Mouse (Mus musculus): ENCODE results near the gene Gdpgp1. TPM values are rescaled to one million over a fixed set of nuclear protein-coding genes. Genes with fewer than 3 reads are reported as not detected.

Gene Gdpgp1
- polyA plus RNA-seq (2016; fragmentation: Nextera tagmentation; extraction: Ambion mirVana) = 5.2 and 5.8 TPM in 2 replicates

DNA sequence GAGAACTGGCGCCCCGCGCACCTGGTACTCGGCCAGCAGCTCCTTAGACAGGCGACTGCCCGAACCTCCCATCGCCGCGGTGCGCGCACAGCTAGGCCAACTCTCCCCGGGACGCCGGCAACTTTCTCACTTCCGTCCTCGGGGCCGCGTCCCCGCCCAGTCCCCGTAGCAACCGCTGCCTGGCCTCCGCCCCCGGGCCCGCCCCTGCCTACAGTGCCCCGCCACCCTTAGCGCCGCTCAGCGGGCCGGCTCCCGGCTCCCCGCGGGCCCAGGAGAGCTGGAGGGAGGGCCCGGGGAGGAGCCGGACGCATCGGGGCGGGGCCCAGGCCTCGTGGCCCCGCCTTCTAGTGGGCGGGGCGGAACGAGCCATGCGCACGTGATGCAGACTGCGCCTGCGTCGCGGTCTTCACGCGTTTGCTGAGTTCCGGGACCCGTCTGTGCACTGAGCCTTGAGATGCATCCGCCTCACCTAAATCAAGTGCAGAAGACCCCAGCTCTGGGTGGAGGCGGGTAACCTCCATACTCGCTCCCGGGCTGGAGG is at the start of gene Gdpgp1, which contains the start of gene Cib1:
Gdpgp1 (plus strand) TSS at position 377 of the 541 bp plus-strand sequence.
Cib1 (minus strand) TSS at position 325 of the 541 bp plus-strand sequence.
- DNase-seq (ENCODE audit: low spot score) = peak; percentile 98
- under 1% methylated on average over 56 of the region's 56 CpGs for WGBS
- Histone ChIP-seq H3K4me3 (peak within 1 kb of the TSS; percentile 83), H3K27ac (peak within 1 kb of the TSS; percentile 73), H3K4me1 (peaks cover 24% of the 10 kb centered on the region), H3K9me3 (no peaks in the 10 kb centered on the region), H3K36me3 (peaks cover 15% of the 10 kb centered on the region; the same call in 1 of the 2 replicates), H3K27me3 (ENCODE audit: insufficient read depth, poor library complexity, severe bottlenecking) (peaks cover 7% of the 10 kb centered on the region; the same call in 1 of the 2 replicates)

DNA sequence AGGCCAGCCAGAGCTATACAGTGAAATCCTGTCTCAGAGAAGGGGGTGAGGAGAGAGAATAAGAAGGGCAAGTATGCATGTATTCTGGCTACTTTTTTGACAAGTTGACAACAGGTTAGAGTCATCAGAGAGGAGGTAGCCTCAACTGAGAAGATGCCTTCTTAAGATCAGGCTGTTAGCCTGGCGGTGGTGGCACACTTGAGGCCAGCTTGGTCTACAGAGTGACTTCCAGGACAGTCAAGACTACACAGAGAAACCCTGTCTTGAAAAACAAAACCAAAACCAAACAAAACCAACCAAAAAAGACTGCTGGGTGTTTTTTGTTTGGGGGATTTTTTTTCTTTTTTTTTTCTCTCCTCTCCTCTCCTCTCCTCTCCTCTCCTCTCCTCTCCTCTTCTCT is 49.2 kb upstream of the Gdpgp1 start:
- Histone ChIP-seq H3K4me3 (no peak overlapping the region), H3K9me3 (no peaks in the 10 kb centered on the region), H3K4me1 (peaks cover 49% of the 10 kb centered on the region), H3K27ac (no peak overlapping the region), H3K36me3 (no peaks in the 10 kb centered on the region), H3K27me3 (ENCODE audit: insufficient read depth, poor library complexity, severe bottlenecking) (0 out of 2 replicates have a peak, but pooled peaks cover 4% of the 10 kb centered on the region)
- WGBS = 92% methylated on average over 1 of the region's 1 CpGs
- no peak for DNase-seq (ENCODE audit: low spot score)

DNA sequence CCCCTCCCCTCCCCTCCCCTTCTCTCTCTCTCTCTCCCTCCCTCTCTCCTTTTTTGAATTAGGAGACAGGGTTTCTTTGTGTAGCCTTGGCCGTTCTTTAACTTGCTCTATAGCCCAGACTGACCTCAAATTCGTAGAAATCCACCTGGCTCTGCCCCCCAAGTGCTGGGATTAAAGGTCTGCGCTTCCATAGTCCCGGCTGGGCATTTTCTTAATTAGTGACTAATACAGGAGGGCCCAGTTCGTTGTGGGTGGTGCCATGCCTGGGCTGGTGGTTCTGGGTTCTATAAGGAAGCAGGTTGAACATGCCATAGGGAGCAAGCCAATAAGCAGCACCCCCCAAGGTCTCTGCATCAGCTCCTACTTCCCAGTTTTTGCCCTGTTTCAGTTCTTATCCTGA is 48.7 kb upstream of the Gdpgp1 start:
- Histone ChIP-seq H3K36me3 (no peaks in the 10 kb centered on the region), H3K4me3 (no peak overlapping the region), H3K4me1 (peaks cover 48% of the 10 kb centered on the region), H3K27ac (no peak overlapping the region), H3K27me3 (ENCODE audit: insufficient read depth, poor library complexity, severe bottlenecking) (no peaks in the 10 kb centered on the region), H3K9me3 (no peaks in the 10 kb centered on the region)
- whole genome bisulfite sequencing = 78% methylated on average over 5 of the region's 5 CpGs
- DNase-seq (ENCODE audit: low spot score) = no peak

DNA sequence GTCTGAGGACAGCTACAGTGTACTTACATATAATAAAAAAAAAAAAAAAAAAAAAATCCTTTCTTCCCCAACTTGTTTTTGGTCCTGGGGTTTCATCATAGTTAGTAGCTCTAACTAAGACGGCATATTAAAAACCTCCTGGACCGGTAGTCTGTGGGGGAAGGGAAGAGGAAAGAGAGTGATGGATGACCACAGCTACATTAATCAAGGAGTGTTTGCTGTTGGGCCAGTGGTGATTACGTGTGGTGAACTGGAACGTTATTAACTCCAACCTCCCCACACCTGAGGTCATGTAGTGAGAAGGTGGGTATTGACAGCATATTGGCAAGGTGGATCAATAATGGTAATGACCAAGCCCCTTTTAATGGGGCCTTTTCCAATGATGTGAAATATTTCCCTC is 48.1 kb upstream of the Gdpgp1 start:
- Histone ChIP-seq H3K27me3 (ENCODE audit: insufficient read depth, poor library complexity, severe bottlenecking) (no peaks in the 10 kb centered on the region), H3K36me3 (no peaks in the 10 kb centered on the region), H3K4me3 (no peak overlapping the region), H3K4me1 (peaks cover 54% of the 10 kb centered on the region), H3K27ac (no peak overlapping the region; the same call in 1 of the 2 replicates), H3K9me3 (no peaks in the 10 kb centered on the region)
- 73% methylated on average over 4 of the region's 4 CpGs for WGBS
- no peak for DNase-seq (ENCODE audit: low spot score)

DNA sequence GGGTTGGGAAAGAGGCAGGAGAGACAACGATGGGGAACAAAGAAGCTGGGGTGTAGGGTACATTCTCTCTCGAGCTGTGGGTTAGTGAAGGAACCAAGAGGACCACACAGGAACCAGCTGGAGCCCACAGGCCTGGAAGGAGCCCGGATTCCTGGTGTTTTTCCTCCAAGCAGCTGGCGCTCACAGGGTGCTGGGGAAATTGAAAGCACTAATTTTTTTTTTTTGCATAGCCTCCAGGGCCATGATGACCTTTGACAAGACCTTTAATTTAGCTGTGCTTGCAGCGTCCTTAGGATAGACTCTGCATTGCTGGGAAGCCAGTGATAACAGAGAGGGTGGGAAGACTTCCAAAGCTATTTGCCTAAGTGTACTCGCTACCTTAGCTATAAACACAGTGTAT is 47.7 kb upstream of the Gdpgp1 start:
- Histone ChIP-seq H3K4me1 (peaks cover 56% of the 10 kb centered on the region), H3K27me3 (ENCODE audit: insufficient read depth, poor library complexity, severe bottlenecking) (no peaks in the 10 kb centered on the region), H3K36me3 (no peaks in the 10 kb centered on the region), H3K4me3 (0 out of 2 replicates have a peak overlapping the region, but pooled peaks have one; percentile 0), H3K27ac (peak overlapping the region; percentile 95), H3K9me3 (no peaks in the 10 kb centered on the region)
- WGBS = 64% methylated on average over 6 of the region's 6 CpGs
- DNase-seq (ENCODE audit: low spot score) = no peak

DNA sequence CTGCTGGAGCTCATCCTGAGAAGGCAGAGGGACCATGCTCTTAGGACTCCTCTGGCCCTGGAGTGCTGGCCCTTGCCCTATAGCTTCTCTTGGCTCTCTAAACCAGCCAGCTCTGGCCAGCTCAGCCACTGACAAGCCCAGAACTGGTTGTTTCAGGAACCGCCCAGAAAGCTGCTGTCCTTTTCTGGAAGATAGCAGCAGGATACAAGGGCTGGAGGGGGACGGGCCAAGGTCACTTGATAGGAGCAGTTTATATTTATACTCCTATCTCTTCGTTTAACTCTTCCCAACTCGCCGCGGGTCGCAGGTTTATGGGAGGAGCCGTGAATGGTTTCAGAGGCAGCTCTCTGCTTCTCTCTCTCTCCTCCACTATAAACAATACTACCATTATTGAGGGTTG is 46.6 kb upstream of the Gdpgp1 start:
- peaks cover 59% of the 10 kb centered on the region for H3K4me1 ChIP-seq
- no peaks in the 10 kb centered on the region for H3K27me3 ChIP-seq (ENCODE audit: insufficient read depth, poor library complexity, severe bottlenecking)
- DNase-seq (ENCODE audit: low spot score) = peak; percentile 94
- H3K36me3 ChIP-seq = no peaks in the 10 kb centered on the region
- H3K4me3 ChIP-seq = peak overlapping the region; percentile 66
- peak overlapping the region; percentile 95 for H3K27ac ChIP-seq
- no peaks in the 10 kb centered on the region for H3K9me3 ChIP-seq
- 4% methylated on average over 8 of the region's 8 CpGs for WGBS

DNA sequence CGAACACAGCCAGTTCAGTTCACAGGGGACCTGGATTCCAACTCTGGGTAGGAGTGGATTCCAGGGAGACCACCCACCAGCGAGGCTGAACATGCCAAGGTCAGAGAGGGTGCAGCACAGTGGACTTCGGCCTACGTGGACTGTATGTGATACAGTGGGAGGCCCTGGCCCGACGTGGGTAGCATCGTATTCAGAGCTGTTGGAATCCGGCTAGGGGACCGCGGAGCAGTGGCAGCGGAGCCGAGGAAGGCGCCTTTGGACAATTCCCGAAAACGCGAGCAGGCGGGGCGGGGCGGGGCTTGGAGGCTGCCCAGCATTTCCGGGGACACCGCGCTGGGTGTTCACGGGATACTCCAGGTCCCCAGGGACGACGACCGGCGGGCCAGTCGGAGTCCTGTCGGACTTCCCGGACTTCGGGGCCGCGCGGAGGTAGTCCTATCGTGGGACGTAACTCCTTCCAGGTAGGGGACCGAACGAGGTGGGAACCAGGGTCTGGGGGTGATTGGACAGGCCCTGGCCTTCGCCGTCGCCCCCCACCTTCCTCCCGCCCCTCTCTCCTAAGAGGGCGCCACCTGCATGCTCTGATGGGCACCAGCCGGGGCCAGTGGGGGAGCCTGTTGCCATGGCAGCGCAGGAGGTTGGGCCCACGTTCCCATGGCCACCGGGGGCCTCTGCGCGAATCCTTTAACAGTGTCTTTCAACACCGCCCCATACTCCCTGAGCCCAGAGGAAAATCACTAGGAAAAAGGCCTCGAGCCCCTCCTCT is 46.0 kb upstream of the Gdpgp1 start, which contains the start of gene Sema4b:
Sema4b (plus strand) TSS at position 311 of the 766 bp plus-strand sequence.
- Histone ChIP-seq H3K4me1 (peaks cover 59% of the 10 kb centered on the region), H3K4me3 (peak within 1 kb of the TSS; percentile 66), H3K9me3 (no peaks in the 10 kb centered on the region), H3K27me3 (ENCODE audit: insufficient read depth, poor library complexity, severe bottlenecking) (no peaks in the 10 kb centered on the region), H3K27ac (peak within 1 kb of the TSS; percentile 95), H3K36me3 (no peaks in the 10 kb centered on the region)
- DNase-seq (ENCODE audit: low spot score) = peak; percentile 95
- WGBS = under 1% methylated on average over 51 of the region's 51 CpGs

DNA sequence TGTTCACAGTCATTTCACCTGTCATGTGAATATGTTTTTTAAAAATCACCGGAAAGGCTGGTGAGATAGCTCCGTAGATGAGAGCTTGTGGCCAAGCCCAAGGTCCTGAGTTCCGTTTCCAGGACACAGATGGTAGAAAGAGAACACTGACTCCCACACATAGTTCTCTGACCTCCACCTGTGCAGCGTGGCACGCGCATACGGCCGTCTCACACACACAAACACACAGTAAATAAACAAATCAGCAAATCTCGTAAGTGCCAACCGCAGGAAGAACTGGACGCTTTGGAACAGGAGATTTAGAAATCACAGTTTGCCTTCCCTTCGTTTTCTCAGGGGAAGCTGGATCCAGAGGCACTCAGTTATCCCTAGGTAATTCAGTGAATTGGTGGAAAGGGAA is 45.2 kb upstream of the Gdpgp1 start:
- Histone ChIP-seq H3K9me3 (no peaks in the 10 kb centered on the region), H3K27me3 (ENCODE audit: insufficient read depth, poor library complexity, severe bottlenecking) (no peaks in the 10 kb centered on the region), H3K36me3 (no peaks in the 10 kb centered on the region), H3K4me1 (peaks cover 61% of the 10 kb centered on the region), H3K4me3 (peak overlapping the region; percentile 66), H3K27ac (peak overlapping the region; percentile 95)
- DNase-seq (ENCODE audit: low spot score) = no peak
- 78% methylated on average over 12 of the region's 12 CpGs for WGBS

DNA sequence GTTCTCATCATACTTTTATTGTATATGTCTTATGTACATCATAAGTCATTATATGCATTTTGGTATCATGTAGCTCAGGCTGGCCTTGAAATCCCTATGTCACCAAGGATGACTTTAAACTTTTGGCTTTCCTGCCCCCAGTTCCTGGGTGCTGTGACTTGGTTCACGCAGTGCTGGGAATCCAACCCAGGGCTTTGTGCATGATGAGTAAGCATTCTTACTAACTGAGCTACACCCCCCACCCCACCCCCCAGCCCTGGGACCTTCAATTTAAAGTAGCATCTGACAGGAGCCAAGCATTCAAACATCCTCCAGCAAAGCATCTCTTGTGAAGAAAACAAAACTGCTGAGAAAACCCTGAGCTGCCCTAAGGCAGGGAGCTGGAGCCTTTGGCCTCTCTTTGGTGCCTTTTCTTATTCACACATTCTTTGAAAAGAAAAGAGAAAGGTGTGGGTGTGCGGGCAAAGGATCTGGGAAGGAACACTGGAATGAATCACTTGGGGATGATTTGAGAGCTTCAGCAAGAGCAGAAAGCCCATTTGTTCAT is 44.0 kb upstream of the Gdpgp1 start:
- no peaks in the 10 kb centered on the region for H3K27me3 ChIP-seq (ENCODE audit: insufficient read depth, poor library complexity, severe bottlenecking)
- H3K4me3 ChIP-seq = no peak overlapping the region
- DNase-seq (ENCODE audit: low spot score) = no peak
- no peak overlapping the region for H3K27ac ChIP-seq
- H3K4me1 ChIP-seq = peaks cover 66% of the 10 kb centered on the region
- H3K36me3 ChIP-seq = no peaks in the 10 kb centered on the region
- 86% methylated on average over 2 of the region's 2 CpGs for WGBS
- no peaks in the 10 kb centered on the region for H3K9me3 ChIP-seq

DNA sequence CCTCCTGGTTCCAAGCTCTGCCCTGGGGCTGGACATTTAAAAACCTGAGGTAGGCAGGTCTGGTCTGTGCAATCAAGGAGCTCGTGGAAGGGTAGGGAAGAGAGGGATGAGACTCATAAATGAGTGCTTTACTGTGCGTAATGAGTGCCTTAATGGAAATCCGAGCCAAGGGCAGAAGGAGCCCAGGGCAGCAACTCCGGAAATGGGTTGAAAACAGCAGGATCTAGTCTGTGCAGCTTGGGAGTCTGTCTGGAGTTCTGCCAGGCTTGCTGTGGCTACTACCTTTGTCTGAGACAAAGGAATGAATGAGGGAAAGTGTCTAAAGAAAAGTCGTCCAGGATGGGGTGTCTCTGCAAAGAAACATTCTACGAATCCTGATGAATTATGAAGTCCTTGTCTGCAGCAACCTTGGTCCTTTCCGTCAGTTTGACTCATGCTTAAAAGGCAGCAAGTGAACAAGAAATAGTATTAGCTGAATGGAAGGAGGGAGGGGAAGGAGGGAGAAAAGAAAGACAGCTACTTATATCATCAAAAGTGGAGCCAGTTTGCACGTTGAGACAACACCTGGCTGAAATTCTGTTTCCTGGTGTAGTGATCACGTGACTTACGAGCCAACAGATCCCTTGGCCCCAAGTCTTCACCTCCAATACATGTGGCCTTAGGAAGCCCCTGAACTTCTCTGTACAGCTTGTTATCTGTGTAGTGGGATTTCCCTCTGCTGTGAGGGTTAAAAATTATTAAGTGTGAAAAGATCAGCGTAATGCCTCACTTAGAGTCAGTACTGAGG is 43.3 kb upstream of the Gdpgp1 start:
- H3K36me3 ChIP-seq = no peaks in the 10 kb centered on the region

DNA sequence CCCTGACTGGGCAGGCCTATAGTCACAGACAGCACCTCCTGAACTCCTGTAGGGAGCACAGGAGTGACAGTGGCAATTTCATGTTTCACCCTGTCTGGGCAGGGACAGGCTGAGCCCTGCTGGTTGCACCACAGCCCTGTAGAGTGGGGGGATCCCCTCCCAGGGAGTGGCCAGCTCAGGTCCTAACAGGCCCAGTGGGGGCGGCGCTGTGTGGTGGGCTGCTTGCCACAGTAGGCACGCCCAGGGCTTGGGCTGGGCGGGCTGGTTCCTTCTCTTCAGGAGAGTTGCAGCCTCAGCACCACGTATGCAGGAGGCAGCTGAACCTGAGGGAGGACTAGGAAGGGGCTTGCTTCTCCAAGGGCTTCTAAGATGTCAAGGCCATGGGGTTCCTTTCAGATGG is 41.2 kb upstream of the Gdpgp1 start:
- Histone ChIP-seq H3K4me1 (peaks cover 51% of the 10 kb centered on the region), H3K4me3 (no peak overlapping the region), H3K36me3 (no peaks in the 10 kb centered on the region), H3K9me3 (no peaks in the 10 kb centered on the region), H3K27me3 (ENCODE audit: insufficient read depth, poor library complexity, severe bottlenecking) (no peaks in the 10 kb centered on the region), H3K27ac (peak overlapping the region; percentile 87)
- DNase-seq (ENCODE audit: low spot score) = no peak
- 40% methylated on average over 5 of the region's 5 CpGs for WGBS

More for the DNA sequence above, 43.3 kb upstream of the Gdpgp1 start:
- no peaks in the 10 kb centered on the region for H3K9me3 ChIP-seq
- H3K27me3 ChIP-seq (ENCODE audit: insufficient read depth, poor library complexity, severe bottlenecking) = no peaks in the 10 kb centered on the region
- DNase-seq (ENCODE audit: low spot score) = no peak
- H3K27ac ChIP-seq = no peak overlapping the region
- H3K4me1 ChIP-seq = peaks cover 70% of the 10 kb centered on the region
- H3K4me3 ChIP-seq = no peak overlapping the region
- 69% methylated on average over 11 of the region's 11 CpGs for WGBS

DNA sequence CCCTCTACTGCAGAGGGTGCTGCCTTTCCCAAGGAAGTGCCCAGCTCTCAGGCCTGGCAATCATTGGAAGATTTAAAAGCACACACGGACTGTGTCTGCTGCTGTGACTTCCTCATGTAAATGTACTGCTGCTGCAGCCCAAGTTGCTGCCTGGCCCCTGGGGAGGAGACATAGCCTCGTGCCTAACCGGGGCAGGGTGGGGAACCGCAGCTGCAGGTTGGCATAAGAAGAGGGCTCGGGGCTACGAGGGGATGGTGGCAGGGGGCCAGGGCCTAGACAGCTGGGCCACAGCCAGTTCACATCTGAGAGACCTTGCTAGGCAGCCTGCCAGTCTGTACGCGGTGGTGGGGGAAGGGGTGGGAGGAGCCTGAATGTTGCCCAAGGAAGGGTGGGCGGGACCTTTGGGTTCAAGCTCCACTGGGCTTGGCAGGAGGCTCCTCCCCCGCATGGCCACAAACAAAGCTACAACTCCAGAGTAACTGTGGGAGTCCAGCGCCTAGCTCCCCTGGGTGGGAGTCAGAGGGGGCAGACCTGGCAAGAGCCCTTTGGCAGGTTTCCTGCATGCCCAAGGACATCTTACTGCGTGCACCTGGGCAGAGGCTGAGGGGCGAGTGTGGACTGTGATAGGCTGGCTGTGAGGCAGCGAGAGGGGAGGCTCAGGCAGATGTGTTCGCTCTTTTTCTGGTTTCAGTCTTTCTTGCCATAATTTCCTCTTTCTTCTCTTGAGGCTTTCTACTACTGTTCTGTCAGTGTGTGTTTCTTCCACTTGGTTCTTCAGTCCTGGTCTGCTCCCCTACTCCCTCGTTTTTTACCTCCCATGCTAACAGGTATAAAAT is 40.2 kb upstream of the Gdpgp1 start:
- H3K36me3 ChIP-seq = no peaks in the 10 kb centered on the region
- H3K9me3 ChIP-seq = no peaks in the 10 kb centered on the region
- DNase-seq (ENCODE audit: low spot score) = peak; percentile 89
- peak overlapping the region; percentile 49 for H3K4me3 ChIP-seq
- peak overlapping the region; percentile 87 for H3K27ac ChIP-seq
- no peaks in the 10 kb centered on the region for H3K27me3 ChIP-seq (ENCODE audit: insufficient read depth, poor library complexity, severe bottlenecking)
- 15% methylated on average over 16 of the region's 16 CpGs for WGBS
- peaks cover 48% of the 10 kb centered on the region for H3K4me1 ChIP-seq

All from heart, embryonic 10.5 days (tissue).